Mouse (Mus musculus): ENCODE results near the gene Luzp2.
"Not testable (repeated sequence)": the region's sequence is repeated elsewhere in the genome, so short reads cannot be mapped to it uniquely, and the experiment has no call there.

The Luzp2 gene

GRCm38 (mm10) chr7:55000397-55000796, 165.1 kb downstream of the Luzp2 start:
- no peak for DNase-seq (ENCODE audit: low read depth, low spot score)

- DNase-seq (ENCODE audit: low read depth, low spot score), result no peak
Observed at GRCm38 (mm10) chr7:55009173-55009771, 174.0 kb downstream of the Luzp2 start.

- not testable (repeated sequence) for DNase-seq (ENCODE audit: low read depth, low spot score)
Observed at GRCm38 (mm10) chr7:55133850-55134249, 298.6 kb downstream of the Luzp2 start.

GRCm38 (mm10) chr7:55188927-55189326, 353.6 kb downstream of the Luzp2 start:
- no peak for DNase-seq (ENCODE audit: low read depth, low spot score)

GRCm38 (mm10) chr7:55189496-55189895, 354.2 kb downstream of the Luzp2 start:
- no peak for DNase-seq (ENCODE audit: low read depth, low spot score)

- no peak for DNase-seq (ENCODE audit: low read depth, low spot score)
Observed at GRCm38 (mm10) chr7:55190655-55191054, 355.4 kb downstream of the Luzp2 start.

GRCm38 (mm10) chr7:55198806-55199205, 363.5 kb downstream of the Luzp2 start:
- no peak for DNase-seq (ENCODE audit: low read depth, low spot score)

GRCm38 (mm10) chr7:55222997-55223396, 387.7 kb downstream of the Luzp2 start:
- DNase-seq (ENCODE audit: low read depth, low spot score), result no peak

GRCm38 (mm10) chr7:55229407-55229806, 394.1 kb downstream of the Luzp2 start:
- no peak for DNase-seq (ENCODE audit: low read depth, low spot score)
